Mouse (Mus musculus): ENCODE results near the gene Stxbp1.

The Stxbp1 gene

DNA sequence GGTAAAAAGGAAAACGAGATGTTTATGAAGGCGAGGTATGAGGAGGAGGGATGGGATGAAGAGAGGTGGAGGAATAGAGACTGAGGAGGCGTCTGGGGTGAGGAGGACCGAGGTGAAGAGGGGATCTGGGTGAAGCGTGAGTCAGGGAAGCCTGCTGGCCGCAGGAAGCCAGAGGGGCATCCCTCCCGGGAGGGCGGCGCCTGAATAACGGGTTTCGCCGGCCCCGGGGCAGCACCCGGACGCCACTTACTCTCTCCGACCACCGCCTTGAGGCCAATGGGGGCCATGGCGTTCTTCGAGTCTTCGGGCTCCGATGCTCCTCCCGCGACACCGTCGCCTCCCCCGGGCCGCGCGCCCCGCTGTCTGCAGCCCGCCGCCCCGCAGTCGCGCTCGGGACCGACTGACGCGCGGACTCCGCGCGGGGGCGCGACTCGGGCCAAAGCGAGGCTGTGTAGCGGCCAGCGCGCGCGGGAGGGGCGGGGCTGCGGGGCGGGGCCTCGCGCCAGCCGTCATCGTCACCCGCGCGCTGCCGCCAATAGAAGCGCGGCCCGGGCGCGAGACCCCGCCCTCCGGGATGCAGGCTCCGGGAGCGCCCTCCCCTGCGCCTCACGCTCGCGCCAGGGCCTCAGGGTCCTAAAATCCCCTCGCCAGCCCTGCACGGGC, at the start of gene Stxbp1:
TSS of gene Stxbp1 (minus strand) at position 441 of the 663 bp plus-strand sequence.
- DNase-seq (ENCODE audit: low spot score) = peak; percentile 86

- no peak for DNase-seq (ENCODE audit: low spot score)
Observed at GRCm38 (mm10) chr2:32896507-32897147, 49.6 kb upstream of the Stxbp1 start.

DNA sequence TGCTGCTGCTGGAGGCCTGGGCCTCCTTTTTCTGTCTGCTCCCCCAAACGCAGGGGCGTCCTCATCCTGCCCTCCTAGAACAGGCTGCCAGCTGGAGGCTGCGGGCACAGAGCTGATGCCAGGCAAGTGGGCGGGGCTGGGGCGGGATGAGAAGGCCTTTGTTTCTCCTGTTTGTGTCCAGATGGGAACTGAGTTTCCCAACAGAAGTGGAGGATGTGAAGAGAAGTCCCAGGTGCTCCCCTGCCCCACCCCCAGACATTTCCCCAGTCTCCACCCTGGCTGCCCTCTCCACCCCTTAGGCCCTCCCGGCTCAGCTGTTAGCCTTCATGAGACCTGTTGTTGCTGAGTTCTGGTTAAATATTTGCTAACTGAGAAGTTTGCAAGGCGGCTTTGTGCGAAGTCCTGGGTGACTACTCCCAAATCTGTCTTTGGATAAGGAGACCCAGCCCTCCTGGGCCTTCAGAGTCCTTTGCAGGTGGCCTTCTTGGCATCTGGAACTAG, 48.6 kb upstream of the Stxbp1 start:
- no peak for DNase-seq (ENCODE audit: low spot score)

DNA sequence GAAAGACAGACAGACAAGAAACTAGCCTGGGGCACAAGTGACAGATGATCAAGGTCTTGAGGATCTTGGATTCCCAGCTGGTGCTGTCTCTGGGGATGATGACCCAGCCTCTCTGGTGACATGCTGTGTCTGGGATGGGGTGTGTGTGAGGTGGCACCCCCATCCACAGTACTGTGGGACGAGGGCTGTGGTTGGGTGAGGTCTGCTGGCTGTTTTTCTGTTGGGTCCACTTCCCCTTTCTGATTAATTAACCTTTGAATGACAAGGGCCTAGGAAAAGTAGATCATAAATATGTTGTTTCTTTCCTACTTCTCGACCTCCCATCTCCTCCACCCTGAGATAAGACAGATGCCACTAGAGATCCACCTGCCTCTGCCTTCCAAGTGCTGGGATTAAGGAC, 47.1 kb upstream of the Stxbp1 start:
- DNase-seq (ENCODE audit: low spot score) = no peak

DNA sequence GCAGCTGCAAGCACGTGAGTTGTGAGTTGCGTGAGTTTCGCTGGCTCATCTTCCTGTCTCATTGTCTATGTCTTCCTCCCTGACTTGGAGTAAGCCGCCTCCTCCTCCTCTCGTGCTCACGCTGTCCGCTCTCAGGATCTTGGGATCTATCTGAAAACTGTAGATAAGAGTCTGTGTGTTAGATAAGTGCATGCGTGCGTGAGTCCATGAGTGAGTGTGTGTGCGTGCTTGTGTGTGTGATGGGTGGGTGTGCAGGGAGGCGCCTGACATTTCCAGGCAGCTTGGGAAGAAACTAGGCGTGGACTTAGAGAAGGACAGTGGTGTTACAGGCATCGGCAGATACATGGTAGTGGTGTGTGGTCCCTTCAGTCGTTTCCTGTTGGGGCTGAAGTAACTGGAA, 45.4 kb upstream of the Stxbp1 start:
- DNase-seq (ENCODE audit: low spot score) = no peak

- no peak for DNase-seq (ENCODE audit: low spot score)
Observed at GRCm38 (mm10) chr2:32891278-32891677, 44.2 kb upstream of the Stxbp1 start.

- DNase-seq (ENCODE audit: low spot score) = no peak
Observed at GRCm38 (mm10) chr2:32890280-32890679, 43.2 kb upstream of the Stxbp1 start.

- DNase-seq (ENCODE audit: low spot score) = no peak
Observed at GRCm38 (mm10) chr2:32888551-32888950, 41.5 kb upstream of the Stxbp1 start.

GRCm38 (mm10) chr2:32888029-32888428, 41.0 kb upstream of the Stxbp1 start:
- DNase-seq (ENCODE audit: low spot score) = no peak

- no peak for DNase-seq (ENCODE audit: low spot score)
Observed at GRCm38 (mm10) chr2:32884745-32885144, 37.7 kb upstream of the Stxbp1 start.

GRCm38 (mm10) chr2:32882283-32883043, 35.4 kb upstream of the Stxbp1 start:
- no peak for DNase-seq (ENCODE audit: low spot score)

DNA sequence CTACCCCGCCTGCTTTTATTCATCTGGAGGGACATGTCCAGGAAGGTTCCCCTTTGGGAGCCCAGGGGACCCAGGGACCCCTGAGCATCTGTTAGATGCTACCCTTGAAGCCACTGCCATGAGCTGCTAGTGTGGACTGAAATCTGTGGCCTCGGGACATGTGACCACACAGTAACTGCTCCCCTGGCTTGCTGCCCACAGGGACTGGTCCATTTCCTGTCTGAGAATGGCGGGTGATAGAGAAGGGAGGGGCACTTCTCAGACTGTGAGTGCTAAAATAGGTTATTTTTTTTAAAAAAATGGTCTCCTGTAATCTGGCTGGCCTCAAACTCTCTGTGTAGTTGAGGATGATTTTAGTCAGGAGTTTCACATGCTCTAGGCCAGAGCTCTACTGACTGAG, 34.7 kb upstream of the Stxbp1 start:
- DNase-seq (ENCODE audit: low spot score) = peak; percentile 58

- DNase-seq (ENCODE audit: low spot score) = no peak
Observed at GRCm38 (mm10) chr2:32881054-32881453, 34.0 kb upstream of the Stxbp1 start.

DNA sequence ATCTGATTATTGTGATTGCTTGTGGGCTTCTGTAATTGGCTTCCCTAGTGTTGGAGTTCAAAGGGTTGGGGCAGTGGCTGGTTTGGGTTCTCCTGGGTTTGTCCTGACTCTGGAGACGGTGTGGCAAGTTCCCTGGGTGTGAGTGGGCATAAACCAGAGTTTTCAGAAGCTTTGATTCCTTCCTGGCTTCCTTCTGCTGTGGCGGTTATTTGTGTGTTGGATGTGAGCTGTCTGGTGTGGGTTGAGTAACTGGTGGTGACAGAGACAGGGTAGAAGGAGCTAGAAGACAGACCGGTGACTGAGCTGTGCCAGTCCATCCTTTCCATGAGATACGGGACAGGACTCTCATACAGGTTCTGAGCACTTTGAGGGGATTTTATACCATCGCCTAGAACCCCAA, 32.5 kb upstream of the Stxbp1 start:
- DNase-seq (ENCODE audit: low spot score) = no peak

- no peak for DNase-seq (ENCODE audit: low spot score)
Observed at GRCm38 (mm10) chr2:32878396-32878795, 31.4 kb upstream of the Stxbp1 start.

GRCm38 (mm10) chr2:32877761-32878393, 30.8 kb upstream of the Stxbp1 start:
- no peak for DNase-seq (ENCODE audit: low spot score)

- no peak for DNase-seq (ENCODE audit: low spot score)
Observed at GRCm38 (mm10) chr2:32877303-32877702, 30.3 kb upstream of the Stxbp1 start.

DNA sequence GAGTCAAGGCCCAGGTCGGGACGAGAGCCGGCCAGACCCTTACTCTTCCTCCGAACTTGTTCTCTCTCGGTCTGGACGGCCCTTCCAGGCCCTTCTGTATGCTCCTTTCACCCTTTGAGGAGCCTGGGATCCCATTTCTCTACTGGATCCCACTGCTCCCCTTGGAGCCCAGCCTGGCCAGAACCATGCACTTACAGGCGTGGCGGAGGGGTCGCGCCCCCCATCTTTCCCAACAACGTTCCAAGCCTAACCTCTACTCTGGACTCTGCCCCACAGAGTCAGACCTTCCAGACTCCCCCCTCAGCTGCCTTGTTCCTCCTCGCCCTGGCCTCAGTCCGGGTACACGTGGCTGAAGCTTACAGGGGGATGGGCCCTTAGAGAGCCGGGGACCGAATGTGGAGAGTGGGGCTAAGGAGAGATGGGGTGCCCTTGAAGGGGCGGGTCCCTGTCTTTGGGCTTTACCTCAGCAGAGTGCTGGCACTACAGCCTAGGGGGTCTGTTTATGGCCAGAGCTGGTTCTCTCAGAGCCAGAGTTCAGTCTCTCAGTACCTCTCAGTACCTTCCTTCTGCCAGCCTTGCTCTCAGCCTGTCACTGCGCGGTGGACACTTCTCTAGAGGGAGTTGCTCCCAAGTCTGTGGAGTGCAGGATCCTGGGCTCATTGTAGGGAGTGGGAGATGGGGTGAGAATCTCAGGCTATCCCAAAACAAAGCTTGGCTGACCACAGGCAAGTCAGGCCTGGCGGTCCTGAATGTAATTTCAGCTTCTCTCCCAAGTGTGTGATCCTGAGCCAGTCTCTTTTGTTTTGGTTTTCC, 29.7 kb upstream of the Stxbp1 start:
- no peak for DNase-seq (ENCODE audit: low spot score)

GRCm38 (mm10) chr2:32875675-32876489, 28.8 kb upstream of the Stxbp1 start, which contains the start of gene Fam129b:
Gene Fam129b (plus strand): TSS chr2:32876114.
- peak; percentile 88 for DNase-seq (ENCODE audit: low spot score)

DNA sequence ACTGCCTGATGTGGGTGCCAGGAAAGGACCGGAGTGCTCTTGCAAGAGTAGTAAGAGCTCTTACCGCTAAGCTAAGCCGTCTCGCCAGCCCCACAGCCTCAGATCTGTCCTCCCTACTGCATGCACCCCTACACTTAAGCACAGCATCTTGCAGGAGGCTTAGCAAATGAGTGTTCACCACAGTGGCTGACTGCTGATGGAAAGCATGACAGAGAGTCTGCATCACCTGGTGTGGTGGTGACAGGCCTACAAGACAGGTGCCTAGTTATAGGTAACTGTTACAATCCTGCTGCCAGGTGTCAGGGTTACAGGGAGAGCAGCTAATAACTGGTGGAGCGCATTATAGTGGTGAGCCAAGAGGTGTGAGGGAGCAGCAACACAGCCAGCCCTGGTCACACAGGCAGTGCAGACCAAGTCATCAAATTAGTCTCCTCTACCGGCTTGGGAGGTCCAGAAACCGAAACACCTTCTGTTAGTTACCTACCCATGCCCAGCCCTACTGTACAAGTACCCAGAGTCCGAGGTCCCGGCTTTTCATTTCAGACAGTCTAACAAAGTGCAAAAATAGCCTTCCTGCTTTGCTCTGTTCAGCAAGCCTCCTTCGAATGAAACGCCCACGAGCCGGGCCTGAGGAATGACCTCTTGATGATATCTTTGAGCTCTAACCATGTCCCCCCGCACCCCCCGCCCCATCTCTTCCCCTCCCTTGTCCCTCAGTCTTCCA, 28.1 kb upstream of the Stxbp1 start:
- no peak for DNase-seq (ENCODE audit: low spot score)
